Mouse (Mus musculus) midbrain, embryonic 15.5 days (tissue): ENCODE data around the gene Lsm10. TPM values are rescaled to one million over a fixed set of nuclear protein-coding genes. Genes with fewer than 3 reads are reported as not detected.

Experiments used
- ATAC-seq: fragments of 200-750 bp; cut with Nextera tagmentation; replicated peaks from 2 replicates; pipeline ENCODE4 v1.8.0; 2017; ENCODE audit warnings: moderate TSS enrichment
- H3K27ac ChIP-seq: fragments of 300-500 bp; sonication (generic); 2 replicates; pipeline ENCODE4 v1.5.1; 2015; ENCODE audit warnings: mild to moderate bottlenecking, inconsistent platforms
- H3K27me3 ChIP-seq: fragments of 300-500 bp; sonication (generic); replicated peaks from 2 replicates; pipeline ENCODE4 v1.6.1; 2015; ENCODE audit warnings: inconsistent platforms
- H3K36me3 ChIP-seq: fragments of 300-500 bp; sonication (generic); replicated peaks from 2 replicates; pipeline ENCODE4 v1.6.1; 2015; ENCODE audit warnings: inconsistent platforms
- H3K4me1 ChIP-seq: fragments of 300-500 bp; sonication (generic); 2 replicates; pipeline ENCODE4 v1.6.1; 2015; ENCODE audit warnings: inconsistent platforms
- H3K4me2 ChIP-seq: fragments of 300-500 bp; sonication (generic); 2 replicates; pipeline ENCODE4 v1.6.1; 2015; ENCODE audit warnings: inconsistent platforms, mild to moderate bottlenecking, moderate library complexity
- H3K4me3 ChIP-seq: fragments of 300-500 bp; sonication (generic); 2 replicates; pipeline ENCODE4 v1.5.1; 2015; ENCODE audit warnings: mild to moderate bottlenecking, inconsistent platforms
- H3K9ac ChIP-seq: fragments of 300-500 bp; sonication (generic); 2 replicates; pipeline ENCODE4 v1.6.1; 2015; ENCODE audit warnings: mild to moderate bottlenecking, inconsistent platforms
- H3K9me3 ChIP-seq: fragments of 300-500 bp; sonication (generic); 2 replicates; pipeline ENCODE4 v1.6.1; 2016; ENCODE audit warnings: inconsistent platforms
- WGBS: fragments of 180-500 bp; shearing (Covaris S2); methylation state at CpG from one replicate; pipeline ENCODE4 v1.1.7; 2015; ENCODE audit warnings: mixed read lengths; 5-methylcytosine and 5-hydroxymethylcytosine counted together
- polyA plus RNA-seq: library from polyadenylated mRNA; unstranded; fragments of >200 nt; fragmentation: Nextera tagmentation; extraction: Ambion mirVana; gene quantifications from 2 replicates; pipeline ENCODE4 v1.2.1, GENCODE M21; 2015

The Lsm10 gene
- polyA plus RNA-seq = 48.7 and 53.0 TPM in 2 replicates

- peaks cover 20% of the 10 kb centered on the region for H3K4me1 ChIP-seq
- H3K36me3 ChIP-seq = no peaks in the 10 kb centered on the region
- peak; percentile 97 for ATAC-seq
- H3K27me3 ChIP-seq = no peaks in the 10 kb centered on the region
- H3K9ac ChIP-seq = peak within 1 kb of the TSS; percentile 62
- H3K27ac ChIP-seq = peak within 1 kb of the TSS; percentile 86
- H3K9me3 ChIP-seq = no peaks in the 10 kb centered on the region
- peak within 1 kb of the TSS; percentile 54 for H3K4me2 ChIP-seq
- 3% methylated on average over 37 of the region's 37 CpGs for WGBS
- H3K4me3 ChIP-seq = peak within 1 kb of the TSS; percentile 53
Observed at GRCm38 (mm10) chr4:126096464-126097111, at the start of gene Lsm10. TSS of gene Lsm10 (plus strand) at chr4:126096623.

- Histone ChIP-seq H3K4me2 (peak within 1 kb of the TSS; percentile 89), H3K36me3 (peaks cover 17% of the 10 kb centered on the region; the same call in 1 of the 2 replicates), H3K27ac (peak within 1 kb of the TSS; percentile 80), H3K27me3 (no peaks in the 10 kb centered on the region), H3K9me3 (no peaks in the 10 kb centered on the region), H3K9ac (peak within 1 kb of the TSS; percentile 78), H3K4me3 (peak within 1 kb of the TSS; percentile 86), H3K4me1 (peaks cover 13% of the 10 kb centered on the region)
- ATAC-seq = peak; percentile 96
- under 1% methylated on average over 56 of the region's 56 CpGs for WGBS
Observed at GRCm38 (mm10) chr4:126046851-126047585, 49.4 kb upstream of the Lsm10 start, which contains the start of gene Mrps15. TSS of gene Mrps15 (plus strand) at chr4:126046925.

- WGBS = 83% methylated on average over 7 of the region's 7 CpGs
- Histone ChIP-seq H3K4me2 (no peak overlapping the region), H3K27ac (no peak overlapping the region), H3K36me3 (peaks cover 40% of the 10 kb centered on the region), H3K4me3 (no peak overlapping the region), H3K9me3 (no peaks in the 10 kb centered on the region), H3K9ac (no peak overlapping the region), H3K27me3 (no peaks in the 10 kb centered on the region), H3K4me1 (peaks cover 13% of the 10 kb centered on the region)
- ATAC-seq = no peak
Observed at GRCm38 (mm10) chr4:126051617-126052016, 44.8 kb upstream of the Lsm10 start.

- WGBS = 15% methylated on average over 19 of the region's 19 CpGs
- H3K9me3 ChIP-seq = no peaks in the 10 kb centered on the region
- H3K4me1 ChIP-seq = peaks cover 24% of the 10 kb centered on the region
- H3K9ac ChIP-seq = 0 out of 2 replicates have a peak overlapping the region, but pooled peaks have one; percentile 23
- peak overlapping the region; percentile 67 for H3K4me2 ChIP-seq
- H3K27me3 ChIP-seq = no peaks in the 10 kb centered on the region
- H3K36me3 ChIP-seq = peaks cover 24% of the 10 kb centered on the region
- no peak overlapping the region for H3K27ac ChIP-seq
- peak overlapping the region; percentile 63 for H3K4me3 ChIP-seq
- no peak; the same call in 1 of the 2 replicates for ATAC-seq
Observed at GRCm38 (mm10) chr4:126057207-126058133, 39.0 kb upstream of the Lsm10 start.

GRCm38 (mm10) chr4:126058134-126058996 lies 38.1 kb upstream of the Lsm10 start, which contains the start of gene Oscp1:
TSS of gene Oscp1 (plus strand) at chr4:126058565.
- Histone ChIP-seq H3K9ac (peak within 1 kb of the TSS; percentile 74), H3K4me3 (peak within 1 kb of the TSS; percentile 63), H3K36me3 (peaks cover 22% of the 10 kb centered on the region), H3K27ac (peak within 1 kb of the TSS; percentile 63), H3K4me1 (peaks cover 24% of the 10 kb centered on the region), H3K27me3 (no peaks in the 10 kb centered on the region), H3K4me2 (peak within 1 kb of the TSS; percentile 67), H3K9me3 (no peaks in the 10 kb centered on the region)
- WGBS = under 1% methylated on average over 57 of the region's 57 CpGs
- ATAC-seq = peak; percentile 98

- H3K9me3 ChIP-seq = no peaks in the 10 kb centered on the region
- H3K4me1 ChIP-seq = peaks cover 24% of the 10 kb centered on the region
- peak overlapping the region; percentile 63 for H3K27ac ChIP-seq
- H3K4me3 ChIP-seq = peak overlapping the region; percentile 63
- 31% methylated on average over 9 of the region's 9 CpGs for WGBS
- peak overlapping the region; percentile 74 for H3K9ac ChIP-seq
- no peaks in the 10 kb centered on the region for H3K27me3 ChIP-seq
- peak overlapping the region; percentile 67 for H3K4me2 ChIP-seq
- no peak for ATAC-seq
- H3K36me3 ChIP-seq = peaks cover 17% of the 10 kb centered on the region
Observed at GRCm38 (mm10) chr4:126058997-126059362, 37.4 kb upstream of the Lsm10 start.

GRCm38 (mm10) chr4:126062856-126063255 lies 33.6 kb upstream of the Lsm10 start:
- 44% methylated on average over 1 of the region's 1 CpGs for WGBS
- peaks cover 18% of the 10 kb centered on the region for H3K4me1 ChIP-seq
- H3K4me2 ChIP-seq = no peak overlapping the region
- H3K36me3 ChIP-seq = no peaks in the 10 kb centered on the region
- no peak overlapping the region for H3K9ac ChIP-seq
- H3K4me3 ChIP-seq = no peak overlapping the region
- no peaks in the 10 kb centered on the region for H3K27me3 ChIP-seq
- H3K27ac ChIP-seq = no peak overlapping the region
- H3K9me3 ChIP-seq = no peaks in the 10 kb centered on the region
- no peak for ATAC-seq

GRCm38 (mm10) chr4:126065241-126065640 lies 31.2 kb upstream of the Lsm10 start:
- Histone ChIP-seq H3K9ac (no peak overlapping the region), H3K9me3 (no peaks in the 10 kb centered on the region), H3K4me3 (no peak overlapping the region), H3K27ac (no peak overlapping the region), H3K27me3 (no peaks in the 10 kb centered on the region), H3K4me1 (peaks cover 5% of the 10 kb centered on the region; the same call in 1 of the 2 replicates), H3K36me3 (no peaks in the 10 kb centered on the region), H3K4me2 (no peak overlapping the region)
- no peak for ATAC-seq
- 88% methylated on average over 7 of the region's 7 CpGs for WGBS

- H3K4me2 ChIP-seq = no peak overlapping the region
- H3K4me1 ChIP-seq = no peaks in the 10 kb centered on the region
- no peak overlapping the region for H3K9ac ChIP-seq
- ATAC-seq = no peak
- H3K27me3 ChIP-seq = no peaks in the 10 kb centered on the region
- H3K9me3 ChIP-seq = no peaks in the 10 kb centered on the region
- H3K4me3 ChIP-seq = no peak overlapping the region
- H3K36me3 ChIP-seq = no peaks in the 10 kb centered on the region
- no peak overlapping the region for H3K27ac ChIP-seq
- WGBS = 74% methylated on average over 15 of the region's 15 CpGs
Observed at GRCm38 (mm10) chr4:126067401-126068077, 28.9 kb upstream of the Lsm10 start.

DNA sequence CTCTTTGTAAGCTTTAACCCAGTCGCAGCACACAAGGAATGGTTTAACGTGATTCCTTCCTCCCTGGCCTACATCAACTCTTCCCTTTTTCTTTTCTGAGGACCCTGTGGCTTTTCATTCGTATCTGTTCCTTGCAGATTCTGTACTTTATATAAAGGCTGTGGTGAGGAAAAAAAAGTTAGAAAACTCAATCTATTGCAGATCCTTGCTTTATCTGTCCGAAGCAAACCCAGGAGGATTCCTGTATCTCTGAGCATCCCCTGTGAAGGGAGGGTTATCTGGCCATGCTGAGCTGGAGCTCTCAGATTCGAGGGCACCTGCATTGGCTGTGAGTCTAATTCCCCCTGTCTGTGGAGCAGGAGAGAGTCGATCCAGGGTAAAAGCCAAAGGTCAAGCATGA lies 27.6 kb upstream of the Lsm10 start:
- H3K4me1 ChIP-seq = no peaks in the 10 kb centered on the region
- H3K36me3 ChIP-seq = no peaks in the 10 kb centered on the region
- H3K27ac ChIP-seq = no peak overlapping the region
- H3K4me3 ChIP-seq = no peak overlapping the region
- H3K4me2 ChIP-seq = no peak overlapping the region
- ATAC-seq = no peak
- no peaks in the 10 kb centered on the region for H3K9me3 ChIP-seq
- no peak overlapping the region for H3K9ac ChIP-seq
- no peaks in the 10 kb centered on the region for H3K27me3 ChIP-seq
- WGBS = 86% methylated on average over 6 of the region's 6 CpGs

GRCm38 (mm10) chr4:126077833-126078232 lies 18.6 kb upstream of the Lsm10 start:
- WGBS = 83% methylated on average over 6 of the region's 6 CpGs
- Histone ChIP-seq H3K9me3 (no peaks in the 10 kb centered on the region), H3K27me3 (no peaks in the 10 kb centered on the region), H3K4me1 (no peaks in the 10 kb centered on the region), H3K27ac (no peak overlapping the region), H3K36me3 (peaks cover 10% of the 10 kb centered on the region; the same call in 1 of the 2 replicates), H3K9ac (no peak overlapping the region), H3K4me3 (no peak overlapping the region), H3K4me2 (no peak overlapping the region)
- no peak for ATAC-seq
